Mouse (Mus musculus): ENCODE results near the gene Psmb9. TPM values are rescaled to one million over a fixed set of nuclear protein-coding genes. Genes with fewer than 3 reads are reported as not detected.

Psmb9 gene
- polyA plus RNA-seq, 1 experiment, result 3.8 TPM

- Histone ChIP-seq H3K27ac (ENCODE audit: insufficient read depth, low read length) (no peak overlapping the region), H3K4me1 (ENCODE audit: control insufficient read depth, insufficient read depth, low read length) (no peaks in the 10 kb centered on the region), H3K4me3 (ENCODE audit: insufficient read depth, low read length) (no peak overlapping the region)
- TF ChIP-seq CTCF (IDR thresholded peaks at IDR 0.05; ENCODE audit: extremely low read depth, insufficient read depth, low read length) (no peak), POLR2A (IDR thresholded peaks at IDR 0.05; ENCODE audit: extremely low read depth, insufficient read depth, low read length) (no peak)
Observed at GRCm38 (mm10) chr17:34174075-34174474, 13.5 kb downstream of the Psmb9 start.

- Histone ChIP-seq H3K27ac (ENCODE audit: insufficient read depth, low read length) (no peak overlapping the region), H3K4me1 (ENCODE audit: control insufficient read depth, insufficient read depth, low read length) (no peaks in the 10 kb centered on the region), H3K4me3 (ENCODE audit: insufficient read depth, low read length) (no peak overlapping the region)
- TF ChIP-seq POLR2A (IDR thresholded peaks at IDR 0.05; ENCODE audit: extremely low read depth, insufficient read depth, low read length) (no peak), CTCF (IDR thresholded peaks at IDR 0.05; ENCODE audit: extremely low read depth, insufficient read depth, low read length) (0 out of 2 replicates have a peak, but pooled peaks have one; percentile 2)
Observed at GRCm38 (mm10) chr17:34172528-34172927, 15.0 kb downstream of the Psmb9 start.

GRCm38 (mm10) chr17:34170877-34171498 lies 16.6 kb downstream of the Psmb9 start:
- Histone ChIP-seq H3K4me3 (ENCODE audit: insufficient read depth, low read length) (no peak overlapping the region), H3K4me1 (ENCODE audit: control insufficient read depth, insufficient read depth, low read length) (no peaks in the 10 kb centered on the region), H3K27ac (ENCODE audit: insufficient read depth, low read length) (no peak overlapping the region)
- no peak for TF ChIP-seq POLR2A (IDR thresholded peaks at IDR 0.05; ENCODE audit: extremely low read depth, insufficient read depth, low read length)
- TF ChIP-seq CTCF (IDR thresholded peaks at IDR 0.05; ENCODE audit: extremely low read depth, insufficient read depth, low read length), result peak; percentile 95

- Histone ChIP-seq H3K4me1 (ENCODE audit: control insufficient read depth, insufficient read depth, low read length) (no peaks in the 10 kb centered on the region), H3K4me3 (ENCODE audit: insufficient read depth, low read length) (no peak overlapping the region), H3K27ac (ENCODE audit: insufficient read depth, low read length) (no peak overlapping the region)
- TF ChIP-seq POLR2A (IDR thresholded peaks at IDR 0.05; ENCODE audit: extremely low read depth, insufficient read depth, low read length), result no peak
- no peak for TF ChIP-seq CTCF (IDR thresholded peaks at IDR 0.05; ENCODE audit: extremely low read depth, insufficient read depth, low read length)
Observed at GRCm38 (mm10) chr17:34170487-34170876, 17.1 kb downstream of the Psmb9 start.

- H3K27ac ChIP-seq (ENCODE audit: insufficient read depth, low read length), result no peak overlapping the region
- peak; percentile 83 for TF ChIP-seq CTCF (IDR thresholded peaks at IDR 0.05; ENCODE audit: extremely low read depth, insufficient read depth, low read length)
- no peak for TF ChIP-seq POLR2A (IDR thresholded peaks at IDR 0.05; ENCODE audit: extremely low read depth, insufficient read depth, low read length)
- H3K4me3 ChIP-seq (ENCODE audit: insufficient read depth, low read length), result no peak overlapping the region
- H3K4me1 ChIP-seq (ENCODE audit: control insufficient read depth, insufficient read depth, low read length), result no peaks in the 10 kb centered on the region
Observed at GRCm38 (mm10) chr17:34169279-34169678, 18.3 kb downstream of the Psmb9 start.

- H3K4me1 ChIP-seq (ENCODE audit: control insufficient read depth, insufficient read depth, low read length), result no peaks in the 10 kb centered on the region
- no peak overlapping the region for H3K4me3 ChIP-seq (ENCODE audit: insufficient read depth, low read length)
- H3K27ac ChIP-seq (ENCODE audit: insufficient read depth, low read length), result no peak overlapping the region
- no peak for TF ChIP-seq POLR2A (IDR thresholded peaks at IDR 0.05; ENCODE audit: extremely low read depth, insufficient read depth, low read length)
Observed at GRCm38 (mm10) chr17:34165033-34165730, 22.4 kb downstream of the Psmb9 start.

GRCm38 (mm10) chr17:34164202-34164895 lies 23.2 kb downstream of the Psmb9 start:
- no peak overlapping the region for H3K4me3 ChIP-seq (ENCODE audit: insufficient read depth, low read length)
- no peaks in the 10 kb centered on the region for H3K4me1 ChIP-seq (ENCODE audit: control insufficient read depth, insufficient read depth, low read length)
- H3K27ac ChIP-seq (ENCODE audit: insufficient read depth, low read length), result no peak overlapping the region
- TF ChIP-seq POLR2A (IDR thresholded peaks at IDR 0.05; ENCODE audit: extremely low read depth, insufficient read depth, low read length) (no peak), CTCF (IDR thresholded peaks at IDR 0.05; ENCODE audit: extremely low read depth, insufficient read depth, low read length) (0 out of 2 replicates have a peak, but pooled peaks have one; percentile 29)

- TF ChIP-seq POLR2A (IDR thresholded peaks at IDR 0.05; ENCODE audit: extremely low read depth, insufficient read depth, low read length), result no peak
- TF ChIP-seq CTCF (IDR thresholded peaks at IDR 0.05; ENCODE audit: extremely low read depth, insufficient read depth, low read length), result no peak
- Histone ChIP-seq H3K4me1 (ENCODE audit: control insufficient read depth, insufficient read depth, low read length) (no peaks in the 10 kb centered on the region), H3K4me3 (ENCODE audit: insufficient read depth, low read length) (no peak overlapping the region), H3K27ac (ENCODE audit: insufficient read depth, low read length) (no peak overlapping the region)
Observed at GRCm38 (mm10) chr17:34155534-34155933, 32.0 kb downstream of the Psmb9 start.

GRCm38 (mm10) chr17:34152923-34153322 lies 34.6 kb downstream of the Psmb9 start, which contains the start of gene H2-DMb1:
TSS of gene H2-DMb1 (plus strand) at chr17:34153072.
- H3K4me3 ChIP-seq (ENCODE audit: insufficient read depth, low read length), result no peak within 1 kb of the TSS
- no peak within 1 kb of the TSS for H3K27ac ChIP-seq (ENCODE audit: insufficient read depth, low read length)
- no peaks in the 10 kb centered on the region for H3K4me1 ChIP-seq (ENCODE audit: control insufficient read depth, insufficient read depth, low read length)
- TF ChIP-seq CTCF (IDR thresholded peaks at IDR 0.05; ENCODE audit: extremely low read depth, insufficient read depth, low read length) (no peak), POLR2A (IDR thresholded peaks at IDR 0.05; ENCODE audit: extremely low read depth, insufficient read depth, low read length) (no peak)

All from cortical plate, adult 2 months (tissue).